Mouse (Mus musculus): ENCODE results near the gene Adat2. TPM values are rescaled to one million over a fixed set of nuclear protein-coding genes. Genes with fewer than 3 reads are reported as not detected.

Gene Adat2
- 3.1 and 3.3 TPM in 2 replicates for polyA plus RNA-seq (2015; fragmentation: Nextera tagmentation; extraction: Ambion mirVana)

DNA sequence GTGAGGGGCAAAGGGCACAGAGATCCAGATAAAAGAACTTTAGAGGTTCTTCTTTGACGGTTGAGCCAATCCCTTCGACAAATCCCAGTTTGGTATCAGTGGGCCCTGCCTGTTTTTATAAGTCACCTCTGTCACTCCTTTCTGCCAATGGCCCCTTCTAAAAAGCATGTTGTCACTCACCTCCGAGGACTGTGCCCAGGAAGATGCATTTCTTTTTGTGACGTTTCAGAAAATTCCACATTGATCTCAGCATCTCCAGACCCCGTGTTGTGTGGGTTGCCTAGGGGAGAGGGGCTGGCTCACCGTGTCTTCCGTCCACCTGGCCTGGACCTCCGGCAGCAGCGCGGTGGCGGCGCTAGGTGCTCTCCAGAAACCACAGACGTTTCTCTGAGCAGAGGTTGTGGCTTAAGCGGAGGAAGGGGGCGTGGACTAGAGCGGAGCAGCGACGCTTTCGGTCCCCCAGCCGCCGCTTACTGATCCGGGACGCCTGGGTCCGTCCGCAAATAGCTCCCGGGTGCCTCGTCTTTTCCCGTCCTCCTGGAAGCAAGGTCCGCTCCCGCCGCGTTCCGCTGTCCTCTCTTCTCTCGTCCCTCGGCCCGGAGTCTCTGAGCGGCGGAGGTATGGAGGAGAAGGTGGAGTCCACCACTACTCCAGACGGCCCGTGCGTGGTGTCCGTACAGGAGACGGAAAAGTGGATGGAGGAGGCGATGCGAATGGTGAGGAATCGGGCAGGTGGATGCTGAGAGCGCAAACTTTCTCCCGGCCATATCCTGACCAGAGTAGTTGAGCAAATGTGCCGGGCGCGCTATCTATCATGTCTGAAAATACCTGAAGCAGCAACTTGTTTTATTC is at the start of gene Adat2, which contains the start of gene Pex3:
Gene Adat2 (plus strand): TSS at position 249 of the 852 bp plus-strand sequence.
Gene Pex3 (minus strand): TSS at position 497 of the 852 bp plus-strand sequence.
- H3K4me2 ChIP-seq (ENCODE audit: low read depth, low read length): peak within 1 kb of the TSS; percentile 66
- no peaks in the 10 kb centered on the region for H3K27me3 ChIP-seq (replicated peaks; ENCODE audit: control insufficient read depth, insufficient read depth, low read length)
- H3K27ac ChIP-seq (ENCODE audit: low read length): peak within 1 kb of the TSS; percentile 62
- WGBS: under 1% methylated on average over 51 of the region's 51 CpGs
- H3K9me3 ChIP-seq (ENCODE audit: control insufficient read depth, low read length): no peaks in the 10 kb centered on the region
- peak within 1 kb of the TSS; percentile 80 for H3K9ac ChIP-seq (ENCODE audit: low read depth, low read length)
- H3K4me1 ChIP-seq (ENCODE audit: control insufficient read depth, insufficient read depth, low read length): peaks cover 4% of the 10 kb centered on the region
- ATAC-seq: peak; percentile 98
- H3K4me3 ChIP-seq (ENCODE audit: low read length): peak within 1 kb of the TSS; percentile 63
- no peaks in the 10 kb centered on the region for H3K36me3 ChIP-seq (ENCODE audit: control insufficient read depth, insufficient read depth, low read length)

- no peak overlapping the region for H3K9ac ChIP-seq (ENCODE audit: low read depth, low read length)
- H3K27ac ChIP-seq (ENCODE audit: low read length): no peak overlapping the region
- no peaks in the 10 kb centered on the region for H3K36me3 ChIP-seq (ENCODE audit: control insufficient read depth, insufficient read depth, low read length)
- no peaks in the 10 kb centered on the region for H3K27me3 ChIP-seq (replicated peaks; ENCODE audit: control insufficient read depth, insufficient read depth, low read length)
- H3K4me3 ChIP-seq (ENCODE audit: low read length): no peak overlapping the region
- 64% methylated on average over 4 of the region's 4 CpGs for WGBS
- H3K4me2 ChIP-seq (ENCODE audit: low read depth, low read length): no peak overlapping the region
- H3K4me1 ChIP-seq (ENCODE audit: control insufficient read depth, insufficient read depth, low read length): no peaks in the 10 kb centered on the region
- no peak for ATAC-seq
- no peaks in the 10 kb centered on the region for H3K9me3 ChIP-seq (ENCODE audit: control insufficient read depth, low read length)
Observed at GRCm38 (mm10) chr10:13521857-13522256, 30.8 kb upstream of the Adat2 start.

GRCm38 (mm10) chr10:13528155-13528554 is 24.5 kb upstream of the Adat2 start:
- 48% methylated on average over 4 of the region's 4 CpGs for WGBS
- Histone ChIP-seq H3K27ac (ENCODE audit: low read length) (no peak overlapping the region), H3K9ac (ENCODE audit: low read depth, low read length) (no peak overlapping the region), H3K36me3 (ENCODE audit: control insufficient read depth, insufficient read depth, low read length) (no peaks in the 10 kb centered on the region), H3K4me1 (ENCODE audit: control insufficient read depth, insufficient read depth, low read length) (no peaks in the 10 kb centered on the region), H3K4me3 (ENCODE audit: low read length) (no peak overlapping the region), H3K4me2 (ENCODE audit: low read depth, low read length) (no peak overlapping the region), H3K9me3 (ENCODE audit: control insufficient read depth, low read length) (no peaks in the 10 kb centered on the region), H3K27me3 (replicated peaks; ENCODE audit: control insufficient read depth, insufficient read depth, low read length) (no peaks in the 10 kb centered on the region)
- peak; percentile 91 for ATAC-seq

GRCm38 (mm10) chr10:13534751-13535150 is 17.9 kb upstream of the Adat2 start:
- ATAC-seq: no peak
- WGBS: 84% methylated on average over 3 of the region's 3 CpGs
- Histone ChIP-seq H3K36me3 (ENCODE audit: control insufficient read depth, insufficient read depth, low read length) (no peaks in the 10 kb centered on the region), H3K27ac (ENCODE audit: low read length) (no peak overlapping the region), H3K4me3 (ENCODE audit: low read length) (no peak overlapping the region), H3K9ac (ENCODE audit: low read depth, low read length) (no peak overlapping the region), H3K9me3 (ENCODE audit: control insufficient read depth, low read length) (no peaks in the 10 kb centered on the region), H3K27me3 (replicated peaks; ENCODE audit: control insufficient read depth, insufficient read depth, low read length) (no peaks in the 10 kb centered on the region), H3K4me1 (ENCODE audit: control insufficient read depth, insufficient read depth, low read length) (no peaks in the 10 kb centered on the region), H3K4me2 (ENCODE audit: low read depth, low read length) (no peak overlapping the region)

DNA sequence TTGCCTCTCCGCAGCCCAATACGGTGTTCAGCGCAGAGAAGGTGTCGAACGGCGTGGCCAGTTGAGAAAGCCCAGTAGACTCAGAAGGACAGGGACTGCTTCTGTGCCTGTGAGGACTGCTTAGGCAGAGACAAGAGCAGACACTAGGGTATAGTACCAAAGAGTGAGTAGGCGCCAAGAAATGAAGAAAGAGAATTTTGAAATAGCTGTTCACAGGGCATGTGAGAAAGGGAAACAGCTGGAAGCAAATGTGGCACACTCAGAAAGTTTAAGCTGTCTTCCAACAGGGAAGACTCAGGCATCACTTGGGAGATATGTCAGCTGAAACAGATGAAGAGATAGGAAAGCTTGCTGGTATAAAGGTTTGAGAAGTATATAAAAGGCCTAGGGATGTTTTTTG is 16.0 kb upstream of the Adat2 start:
- no peak overlapping the region for H3K4me2 ChIP-seq (ENCODE audit: low read depth, low read length)
- H3K4me3 ChIP-seq (ENCODE audit: low read length): no peak overlapping the region
- no peaks in the 10 kb centered on the region for H3K9me3 ChIP-seq (ENCODE audit: control insufficient read depth, low read length)
- no peaks in the 10 kb centered on the region for H3K4me1 ChIP-seq (ENCODE audit: control insufficient read depth, insufficient read depth, low read length)
- ATAC-seq: no peak
- WGBS: 94% methylated on average over 7 of the region's 7 CpGs
- no peak overlapping the region for H3K27ac ChIP-seq (ENCODE audit: low read length)
- H3K9ac ChIP-seq (ENCODE audit: low read depth, low read length): no peak overlapping the region
- no peaks in the 10 kb centered on the region for H3K36me3 ChIP-seq (ENCODE audit: control insufficient read depth, insufficient read depth, low read length)
- no peaks in the 10 kb centered on the region for H3K27me3 ChIP-seq (replicated peaks; ENCODE audit: control insufficient read depth, insufficient read depth, low read length)

DNA sequence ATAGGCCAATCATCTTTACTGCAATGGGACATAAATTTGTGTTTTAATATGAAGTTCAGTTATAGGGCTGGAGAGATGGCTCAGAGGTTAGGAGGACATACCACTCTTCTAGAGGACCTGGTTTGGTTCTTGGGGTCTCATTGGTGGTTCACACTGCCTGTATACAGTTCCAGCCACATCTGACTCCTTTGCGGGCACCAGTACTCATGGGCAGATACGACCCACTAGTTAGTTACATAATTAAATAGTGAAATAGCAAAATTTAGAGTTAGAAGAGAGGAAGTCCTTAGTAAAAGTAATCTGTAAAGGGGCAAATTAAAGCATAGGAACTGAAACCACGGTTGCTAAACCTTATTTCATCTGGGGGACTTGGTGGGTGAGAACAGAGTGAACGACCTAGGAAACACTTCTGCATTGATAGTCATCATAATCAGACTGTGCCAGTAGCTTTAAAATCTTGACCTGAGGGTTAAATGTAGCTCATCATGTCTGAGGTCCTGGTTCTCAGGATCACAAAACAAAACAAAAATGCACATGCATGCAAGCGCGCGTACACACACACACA is 12.8 kb upstream of the Adat2 start:
- Histone ChIP-seq H3K9me3 (ENCODE audit: control insufficient read depth, low read length) (no peaks in the 10 kb centered on the region), H3K9ac (ENCODE audit: low read depth, low read length) (no peak overlapping the region), H3K4me3 (ENCODE audit: low read length) (no peak overlapping the region), H3K4me2 (ENCODE audit: low read depth, low read length) (no peak overlapping the region), H3K4me1 (ENCODE audit: control insufficient read depth, insufficient read depth, low read length) (no peaks in the 10 kb centered on the region), H3K27ac (ENCODE audit: low read length) (no peak overlapping the region), H3K36me3 (ENCODE audit: control insufficient read depth, insufficient read depth, low read length) (no peaks in the 10 kb centered on the region), H3K27me3 (replicated peaks; ENCODE audit: control insufficient read depth, insufficient read depth, low read length) (no peaks in the 10 kb centered on the region)
- 91% methylated on average over 7 of the region's 7 CpGs for WGBS
- no peak for ATAC-seq

- no peak overlapping the region for H3K4me2 ChIP-seq (ENCODE audit: low read depth, low read length)
- H3K9ac ChIP-seq (ENCODE audit: low read depth, low read length): no peak overlapping the region
- no peaks in the 10 kb centered on the region for H3K36me3 ChIP-seq (ENCODE audit: control insufficient read depth, insufficient read depth, low read length)
- H3K27ac ChIP-seq (ENCODE audit: low read length): no peak overlapping the region
- 92% methylated on average over 5 of the region's 5 CpGs for WGBS
- H3K9me3 ChIP-seq (ENCODE audit: control insufficient read depth, low read length): no peaks in the 10 kb centered on the region
- no peaks in the 10 kb centered on the region for H3K4me1 ChIP-seq (ENCODE audit: control insufficient read depth, insufficient read depth, low read length)
- H3K4me3 ChIP-seq (ENCODE audit: low read length): no peak overlapping the region
- H3K27me3 ChIP-seq (replicated peaks; ENCODE audit: control insufficient read depth, insufficient read depth, low read length): no peaks in the 10 kb centered on the region
- ATAC-seq: no peak
Observed at GRCm38 (mm10) chr10:13541721-13542120, 11.0 kb upstream of the Adat2 start.

DNA sequence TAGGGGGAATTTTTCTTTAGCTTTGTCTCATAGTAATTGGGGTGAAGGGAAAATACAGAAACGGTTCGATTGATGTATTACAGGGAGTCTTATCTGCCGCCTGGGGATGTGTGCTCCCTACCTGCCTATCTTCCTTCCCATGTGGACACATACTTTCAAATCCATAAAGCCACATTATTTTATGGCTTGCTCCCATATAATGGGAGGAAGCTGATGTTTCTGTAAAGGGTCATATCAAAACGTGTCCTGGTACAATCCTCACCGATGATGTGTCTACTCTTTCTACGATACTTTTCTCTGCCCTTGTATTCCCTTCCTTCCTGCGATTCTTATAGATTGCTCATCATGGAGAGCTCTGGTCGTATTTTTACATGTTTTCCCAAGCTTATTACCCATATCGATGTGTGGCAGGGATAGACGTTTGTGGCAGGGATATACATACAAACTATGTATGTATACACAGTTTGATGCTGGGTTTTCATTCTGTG is 848 bp downstream of the Adat2 start:
- 22% methylated on average over 10 of the region's 10 CpGs for WGBS
- ATAC-seq: peak; percentile 43
- Histone ChIP-seq H3K36me3 (ENCODE audit: control insufficient read depth, insufficient read depth, low read length) (no peaks in the 10 kb centered on the region), H3K4me3 (ENCODE audit: low read length) (peak overlapping the region; percentile 63), H3K27ac (ENCODE audit: low read length) (peak overlapping the region; percentile 62; the same call in 1 of the 2 replicates), H3K9me3 (ENCODE audit: control insufficient read depth, low read length) (no peaks in the 10 kb centered on the region), H3K4me1 (ENCODE audit: control insufficient read depth, insufficient read depth, low read length) (peaks cover 4% of the 10 kb centered on the region), H3K9ac (ENCODE audit: low read depth, low read length) (peak overlapping the region; percentile 80), H3K27me3 (replicated peaks; ENCODE audit: control insufficient read depth, insufficient read depth, low read length) (no peaks in the 10 kb centered on the region), H3K4me2 (ENCODE audit: low read depth, low read length) (peak overlapping the region; percentile 66)

- peaks cover 4% of the 10 kb centered on the region for H3K4me1 ChIP-seq (ENCODE audit: control insufficient read depth, insufficient read depth, low read length)
- H3K27ac ChIP-seq (ENCODE audit: low read length): no peak overlapping the region
- no peaks in the 10 kb centered on the region for H3K36me3 ChIP-seq (ENCODE audit: control insufficient read depth, insufficient read depth, low read length)
- no peak overlapping the region for H3K9ac ChIP-seq (ENCODE audit: low read depth, low read length)
- H3K9me3 ChIP-seq (ENCODE audit: control insufficient read depth, low read length): no peaks in the 10 kb centered on the region
- no peaks in the 10 kb centered on the region for H3K27me3 ChIP-seq (replicated peaks; ENCODE audit: control insufficient read depth, insufficient read depth, low read length)
- no peak for ATAC-seq
- WGBS: 94% methylated on average over 1 of the region's 1 CpGs
- no peak overlapping the region for H3K4me2 ChIP-seq (ENCODE audit: low read depth, low read length)
- H3K4me3 ChIP-seq (ENCODE audit: low read length): no peak overlapping the region
Observed at GRCm38 (mm10) chr10:13554316-13554715, 1.6 kb downstream of the Adat2 start.

All from intestine, embryonic 16.5 days (tissue).